Mouse (Mus musculus) G1E (cell line): ENCODE results near the gene Hist1h2bf. TPM values are rescaled to one million over a fixed set of nuclear protein-coding genes. Genes with fewer than 3 reads are reported as not detected.
A peak's percentile ranks its signal among the peaks of the same experiment; 100 is the strongest.
"Not testable (repeated sequence)": the region's sequence is repeated elsewhere in the genome, so short reads cannot be mapped to it uniquely, and the experiment has no call there.

Source experiments
- ATAC-seq: 2 replicates; pipeline ENCODE4 v1.8.0; 2016; ENCODE audit warnings: mild to moderate bottlenecking; ENCODE audit not compliant: insufficient number of reproducible peaks, poor library complexity, low FRiP score, severe bottlenecking; ENCODE audit errors: extremely low read depth
- DNase-seq: peaks from one replicate; pipeline ENCODE4 v3.0.0; 2012; ENCODE audit warnings: low spot score
- H3K27me3 ChIP-seq: 2 replicates; pipeline ENCODE4 v1.6.1; 2012; ENCODE audit warnings: mild to moderate bottlenecking, low read length, inconsistent platforms; ENCODE audit not compliant: insufficient read depth
- H3K36me3 ChIP-seq: replicated peaks from 2 replicates; pipeline ENCODE3; 2012; ENCODE audit warnings: mild to moderate bottlenecking, inconsistent platforms
- H3K4me1 ChIP-seq: 2 replicates; pipeline ENCODE4 v1.6.1; 2012; ENCODE audit warnings: low read depth, low read length, inconsistent platforms, mixed read lengths; ENCODE audit not compliant: insufficient read depth
- H3K4me3 ChIP-seq: 2 replicates; pipeline ENCODE4 v1.5.1; 2012; ENCODE audit warnings: low read depth, mild to moderate bottlenecking, inconsistent platforms, low read length, moderate library complexity, mixed read lengths
- H3K9me3 ChIP-seq: replicated peaks from 2 replicates; pipeline ENCODE4 v1.6.1; 2012; ENCODE audit warnings: inconsistent platforms
- CTCF ChIP-seq: IDR thresholded peaks from 2 replicates; pipeline ENCODE4 v1.5.1; 2012; ENCODE audit warnings: low read depth, low read length, inconsistent platforms, mixed read lengths
- GATA1 ChIP-seq: IDR thresholded peaks from 2 replicates; pipeline ENCODE4 v1.6.1; 2012; ENCODE audit warnings: borderline replicate concordance, low read length, inconsistent platforms, mixed read lengths
- GATA2 ChIP-seq: IDR thresholded peaks from 2 replicates; pipeline ENCODE4 v1.6.1; 2012; ENCODE audit warnings: low read depth, low read length, inconsistent platforms, borderline replicate concordance
- POLR2AphosphoS5 ChIP-seq: IDR thresholded peaks from 2 replicates; pipeline ENCODE4 v1.6.1; 2012; ENCODE audit warnings: low read depth, low read length, inconsistent platforms; ENCODE audit not compliant: insufficient replicate concordance
- TAL1 ChIP-seq: conservative IDR thresholded peaks from 2 replicates; pipeline ENCODE4 v1.6.1; 2012; ENCODE audit warnings: low read depth, low read length, inconsistent platforms, mixed read lengths
- polyA plus RNA-seq: library from polyadenylated mRNA; stranded (reverse); fragments of >175 nt; gene quantifications from 2 replicates; pipeline ENCODE4 v1.2.3, GENCODE M21; 2012
- total RNA-seq, 2 experiments: library from RNA; stranded (forward) in 1 of 2; stranded (reverse) in 1 of 2; fragments of 200-1000 nt in 1 of 2; fragments of >200 nt in 1 of 2; fragmentation: Nextera tagmentation in 1 of 2; gene quantifications; 2 replicates each; pipeline ENCODE4 v1.2.3; 2014 to 2017

Hist1h2bf gene
- total and polyA plus RNA-seq, 3 experiments, result 5.7 to 748 (median 627) TPM

DNA sequence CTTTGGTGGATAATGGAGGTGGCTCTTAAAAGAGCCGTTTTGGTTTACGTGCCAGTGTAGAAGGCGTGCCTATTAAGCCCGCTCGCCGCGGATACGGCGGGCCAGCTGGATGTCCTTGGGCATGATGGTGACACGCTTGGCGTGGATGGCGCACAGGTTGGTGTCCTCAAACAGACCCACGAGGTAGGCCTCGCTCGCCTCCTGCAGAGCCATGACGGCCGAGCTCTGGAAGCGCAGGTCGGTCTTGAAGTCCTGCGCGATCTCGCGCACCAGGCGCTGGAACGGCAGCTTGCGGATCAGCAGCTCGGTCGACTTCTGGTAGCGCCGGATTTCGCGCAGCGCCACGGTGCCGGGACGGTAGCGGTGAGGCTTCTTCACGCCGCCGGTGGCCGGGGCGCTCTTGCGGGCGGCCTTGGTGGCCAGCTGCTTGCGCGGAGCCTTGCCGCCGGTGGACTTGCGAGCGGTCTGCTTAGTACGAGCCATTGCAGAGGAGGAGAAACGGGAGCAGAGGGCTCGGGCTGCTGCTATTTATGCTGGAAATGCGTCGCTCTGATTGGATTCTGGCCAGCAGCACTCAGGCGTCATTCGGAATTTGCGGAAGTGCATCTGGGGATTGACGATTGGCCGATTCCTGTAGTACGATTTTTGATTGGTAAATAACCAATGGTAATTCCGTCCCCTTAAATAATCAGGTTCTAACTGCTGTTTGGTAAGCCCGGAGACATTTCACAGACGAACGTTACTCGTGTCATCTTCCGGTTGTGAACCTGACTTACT, 11.9 kb downstream of the Hist1h2bf start, which contains the start of gene Hist1h3e:
Hist1h3e (minus strand) TSS at position 487 of the 777 bp plus-strand sequence.
- Histone ChIP-seq H3K4me1 (peaks cover 22% of the 10 kb centered on the region), H3K4me3 (peak within 1 kb of the TSS; percentile 66)
- H3K27me3 ChIP-seq, H3K9me3 ChIP-seq, H3K36me3 ChIP-seq: not testable (repeated sequence)
- TF ChIP-seq POLR2AphosphoS5, result peak; percentile 98
- peak; percentile 90 for ATAC-seq
- DNase-seq, result peak; percentile 73

DNA sequence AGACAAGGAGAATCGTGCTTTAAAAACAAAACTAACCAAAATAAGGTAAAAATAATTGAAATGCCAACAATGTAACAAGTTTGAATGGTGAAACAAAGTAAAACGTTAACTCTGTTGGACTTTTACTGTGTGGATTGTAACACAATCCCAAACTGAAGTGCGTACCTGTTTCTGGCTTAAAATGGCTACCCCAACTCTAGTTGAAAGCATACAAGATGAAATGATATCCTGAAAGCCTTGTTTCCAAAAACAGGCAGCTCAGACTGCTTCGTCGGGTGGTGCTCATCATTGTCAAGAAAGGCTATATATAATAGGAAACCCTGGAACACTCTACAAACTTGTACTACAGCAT, 12.5 kb downstream of the Hist1h2bf start:
- ATAC-seq, result peak; percentile 24; the same call in 1 of the 2 replicates
- not testable (repeated sequence) for DNase-seq, H3K9me3 ChIP-seq, H3K36me3 ChIP-seq, H3K27me3 ChIP-seq
- Histone ChIP-seq H3K4me1 (peaks cover 25% of the 10 kb centered on the region), H3K4me3 (peak overlapping the region; percentile 66; the same call in 1 of the 2 replicates)

DNA sequence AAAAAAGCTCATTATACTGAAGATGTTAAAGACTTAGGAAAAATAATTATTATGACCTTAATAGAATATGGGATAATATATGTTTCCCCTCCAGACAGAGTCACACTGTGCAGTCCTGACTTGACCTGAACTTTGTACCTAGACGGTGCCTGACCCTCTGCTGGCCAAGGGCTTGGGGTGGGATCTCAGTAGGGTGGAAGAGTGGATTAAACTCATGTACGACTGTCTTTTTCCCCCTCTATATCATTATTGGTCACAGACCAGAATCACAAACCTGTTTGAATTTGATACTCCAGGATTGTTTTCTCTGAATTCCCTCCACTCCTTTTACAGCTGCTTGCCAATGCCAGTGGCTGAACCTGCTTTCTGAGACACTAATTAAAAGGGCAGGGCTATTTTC, 13.3 kb downstream of the Hist1h2bf start:
- not testable (repeated sequence) for DNase-seq, H3K4me3 ChIP-seq, H3K9me3 ChIP-seq, ATAC-seq, H3K36me3 ChIP-seq, H3K27me3 ChIP-seq
- peak; percentile 97; the same call in 1 of the 2 replicates for TF ChIP-seq POLR2AphosphoS5
- peaks cover 25% of the 10 kb centered on the region for H3K4me1 ChIP-seq

DNA sequence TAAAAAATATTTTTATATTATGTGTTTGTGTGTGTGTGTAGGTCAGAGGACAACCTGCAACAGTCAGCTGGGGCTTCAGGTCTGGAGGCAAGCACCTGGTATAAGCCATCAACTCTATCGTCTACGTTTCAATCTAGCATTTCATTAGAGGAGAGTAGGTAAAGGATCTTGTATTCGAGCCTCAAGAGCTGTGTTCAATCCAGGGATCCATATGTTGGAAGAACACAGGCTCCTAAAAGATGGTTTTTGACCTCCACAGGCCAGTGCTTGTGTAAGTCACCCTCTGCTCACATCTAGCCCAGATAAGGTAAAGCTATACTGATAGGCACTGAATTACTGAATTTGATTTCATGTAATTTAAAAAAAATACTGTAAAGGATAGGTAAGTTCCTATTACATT, 17.1 kb downstream of the Hist1h2bf start:
- Histone ChIP-seq H3K9me3 (no peaks in the 10 kb centered on the region), H3K4me1 (peaks cover 28% of the 10 kb centered on the region), H3K4me3 (no peak overlapping the region; the same call in 1 of the 2 replicates), H3K36me3 (no peaks in the 10 kb centered on the region), H3K27me3 (no peaks in the 10 kb centered on the region)
- no peak for ATAC-seq
- no peak for DNase-seq
- TF ChIP-seq CTCF (no peak), POLR2AphosphoS5 (peak; percentile 63; the same call in 1 of the 2 replicates)

DNA sequence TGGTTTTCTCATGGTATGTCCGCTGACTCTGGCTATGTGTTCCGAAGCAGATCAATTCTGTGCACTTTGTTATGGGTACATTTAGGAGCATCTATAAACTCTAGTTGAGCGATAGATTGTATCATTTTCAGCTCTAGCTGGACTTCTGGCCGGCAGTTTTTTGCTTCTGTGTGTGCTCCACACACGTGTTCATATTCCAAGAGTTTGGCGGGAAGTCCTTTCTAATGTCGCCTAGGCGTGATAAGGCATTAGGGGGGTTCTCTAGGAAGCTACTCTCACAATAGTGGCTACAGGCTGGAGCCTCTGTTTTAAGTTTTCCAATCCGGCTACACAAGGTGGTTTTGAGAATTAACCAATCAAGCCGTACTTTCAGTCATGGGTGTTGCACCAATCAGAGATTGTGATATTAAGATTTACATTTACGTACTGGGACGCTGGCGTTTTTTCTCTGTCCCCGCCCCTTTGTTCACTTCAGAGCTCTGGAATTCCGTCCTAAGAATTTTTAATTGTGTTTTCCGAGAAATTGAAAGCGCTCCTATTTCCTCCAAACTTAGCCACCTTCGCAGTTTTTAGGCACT, 18.1 kb downstream of the Hist1h2bf start:
- Histone ChIP-seq H3K4me3 (peak overlapping the region; percentile 68), H3K36me3 (no peaks in the 10 kb centered on the region), H3K9me3 (no peaks in the 10 kb centered on the region), H3K27me3 (no peaks in the 10 kb centered on the region), H3K4me1 (peaks cover 31% of the 10 kb centered on the region)
- DNase-seq, result no peak
- TF ChIP-seq GATA2, result no peak
- peak; percentile 96; the same call in 1 of the 2 replicates for TF ChIP-seq POLR2AphosphoS5
- ATAC-seq, result peak; percentile 48

DNA sequence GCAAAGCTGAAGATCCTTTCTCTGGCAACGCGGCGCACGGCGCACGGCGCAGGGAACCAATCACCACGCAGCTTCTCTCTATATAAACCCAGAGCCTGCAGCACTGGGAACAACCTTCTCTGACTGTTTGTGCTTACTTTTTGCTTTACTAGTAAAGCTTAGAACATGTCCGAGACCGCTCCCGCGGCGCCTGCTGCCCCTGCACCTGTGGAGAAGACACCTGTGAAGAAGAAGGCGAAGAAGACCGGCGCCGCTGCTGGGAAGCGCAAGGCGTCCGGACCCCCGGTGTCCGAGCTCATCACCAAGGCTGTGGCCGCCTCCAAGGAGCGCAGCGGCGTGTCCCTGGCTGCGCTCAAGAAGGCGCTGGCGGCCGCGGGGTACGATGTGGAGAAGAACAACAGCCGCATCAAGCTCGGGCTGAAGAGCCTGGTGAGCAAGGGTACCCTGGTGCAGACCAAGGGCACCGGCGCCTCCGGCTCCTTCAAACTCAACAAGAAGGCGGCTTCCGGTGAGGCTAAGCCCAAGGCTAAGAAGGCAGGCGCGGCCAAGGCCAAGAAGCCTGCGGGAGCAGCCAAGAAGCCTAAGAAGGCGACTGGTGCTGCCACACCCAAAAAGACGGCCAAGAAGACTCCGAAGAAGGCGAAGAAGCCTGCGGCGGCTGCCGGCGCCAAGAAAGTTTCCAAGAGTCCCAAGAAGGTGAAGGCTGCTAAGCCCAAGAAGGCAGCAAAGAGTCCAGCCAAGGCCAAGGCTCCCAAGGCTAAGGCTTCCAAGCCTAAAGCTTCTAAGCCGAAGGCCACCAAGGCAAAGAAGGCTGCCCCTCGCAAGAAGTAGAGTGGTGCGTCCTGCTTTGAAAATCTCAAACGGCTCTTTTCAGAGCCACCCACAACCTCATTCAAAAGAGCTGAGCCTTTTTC, 18.8 kb downstream of the Hist1h2bf start:
- DNase-seq, result peak; percentile 14
- Histone ChIP-seq H3K4me3 (peak overlapping the region; percentile 68), H3K9me3 (no peaks in the 10 kb centered on the region), H3K27me3 (no peaks in the 10 kb centered on the region), H3K36me3 (no peaks in the 10 kb centered on the region), H3K4me1 (peaks cover 37% of the 10 kb centered on the region)
- peak; percentile 47 for ATAC-seq
- TF ChIP-seq GATA2 (no peak), TAL1 (no peak), POLR2AphosphoS5 (0 out of 2 replicates have a peak, but pooled peaks have one; percentile 89)

DNA sequence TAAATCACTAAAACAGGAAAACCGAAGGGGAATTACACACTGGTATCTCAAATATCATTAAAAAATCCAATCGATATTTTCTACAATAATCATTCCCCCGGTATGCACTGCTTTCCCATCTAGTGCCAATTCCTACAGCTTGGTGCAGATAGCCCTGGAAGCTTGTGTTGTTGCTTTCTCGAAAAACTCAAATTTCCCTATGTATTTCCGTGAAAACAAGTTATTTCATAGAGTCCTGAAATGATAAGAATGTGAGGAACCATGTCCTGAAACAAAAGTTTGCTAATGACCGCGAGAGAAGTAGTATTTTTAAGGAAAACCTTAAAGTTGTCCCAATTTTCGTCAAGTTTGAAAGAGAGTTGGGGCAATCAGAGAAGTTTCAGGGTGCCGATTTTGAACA, 19.6 kb downstream of the Hist1h2bf start:
- no peak for ATAC-seq
- Histone ChIP-seq H3K4me1 (peaks cover 39% of the 10 kb centered on the region), H3K36me3 (no peaks in the 10 kb centered on the region), H3K4me3 (peak overlapping the region; percentile 68; the same call in 1 of the 2 replicates), H3K27me3 (no peaks in the 10 kb centered on the region), H3K9me3 (no peaks in the 10 kb centered on the region)
- TF ChIP-seq GATA2, result no peak
- TF ChIP-seq GATA1, result no peak
- no peak for TF ChIP-seq POLR2AphosphoS5
- no peak for TF ChIP-seq TAL1
- TF ChIP-seq CTCF, result no peak
- no peak for DNase-seq
